Mouse (Mus musculus): ENCODE results near the gene Plscr3.
"Not testable (repeated sequence)": the region's sequence is repeated elsewhere in the genome, so short reads cannot be mapped to it uniquely, and the experiment has no call there.

Gene Plscr3

GRCm38 (mm10) chr11:69833554-69833953 lies 12.6 kb upstream of the Plscr3 start:
- DNase-seq (ENCODE audit: low spot score), result no peak

GRCm38 (mm10) chr11:69834001-69834549 lies 12.1 kb upstream of the Plscr3 start:
- peak; percentile 60 for DNase-seq (ENCODE audit: low spot score)

- no peak for DNase-seq (ENCODE audit: low spot score)
These were observed 10.7 kb upstream of the Plscr3 start for GRCm38 (mm10) chr11:69835326-69835965.

- DNase-seq (ENCODE audit: low spot score), result no peak
These were observed 10.2 kb upstream of the Plscr3 start for GRCm38 (mm10) chr11:69835966-69836335.

DNA sequence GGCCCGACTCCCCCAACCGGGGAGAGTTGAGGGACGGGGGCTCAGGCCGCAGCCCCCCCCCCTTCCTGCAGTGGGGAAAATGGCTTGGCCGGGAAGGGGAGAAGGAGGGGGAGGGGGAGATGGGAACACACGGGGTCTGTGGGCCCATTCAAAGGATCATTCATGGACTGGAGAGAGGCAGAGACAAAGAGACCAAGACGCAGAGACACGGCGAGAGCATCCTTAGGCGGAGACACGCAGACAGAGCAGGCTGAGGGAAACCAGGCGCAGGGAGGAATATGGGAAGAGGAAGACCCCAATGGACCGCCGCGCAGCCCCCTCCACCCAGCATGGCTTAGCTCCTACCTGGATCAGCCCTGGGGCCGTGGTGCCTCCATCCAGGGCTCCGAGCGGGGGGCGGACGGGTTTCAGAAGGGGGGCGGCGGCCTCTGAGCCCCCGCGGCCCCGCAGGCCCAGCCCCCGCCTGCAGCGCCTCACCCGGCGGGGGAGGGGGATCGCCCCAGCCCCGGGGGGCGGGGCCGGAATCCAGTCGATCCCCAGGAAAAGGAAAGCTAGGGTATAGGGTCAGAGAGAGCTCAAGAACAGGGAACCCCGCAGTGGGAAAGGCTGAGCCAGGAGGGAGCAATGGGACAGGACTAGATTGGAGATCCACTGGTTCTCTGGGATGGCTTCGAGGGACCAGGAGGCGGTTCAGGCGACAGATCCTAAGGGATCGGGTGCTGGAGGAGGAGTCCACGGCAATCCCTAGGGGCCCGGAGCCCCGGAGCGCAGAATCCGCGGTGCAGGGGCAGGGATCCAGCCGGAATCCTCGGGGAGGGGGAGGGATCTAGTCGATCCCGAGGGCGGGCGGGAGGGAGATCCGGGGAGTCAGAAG lies 9.2 kb upstream of the Plscr3 start:
- DNase-seq (ENCODE audit: low spot score), result no peak

- DNase-seq (ENCODE audit: low spot score), result no peak
These were observed 8.6 kb upstream of the Plscr3 start, which contains the start of gene Nlgn2 for GRCm38 (mm10) chr11:69837604-69837951. Gene Nlgn2, minus strand, starts transcription at chr11:69837784.

DNA sequence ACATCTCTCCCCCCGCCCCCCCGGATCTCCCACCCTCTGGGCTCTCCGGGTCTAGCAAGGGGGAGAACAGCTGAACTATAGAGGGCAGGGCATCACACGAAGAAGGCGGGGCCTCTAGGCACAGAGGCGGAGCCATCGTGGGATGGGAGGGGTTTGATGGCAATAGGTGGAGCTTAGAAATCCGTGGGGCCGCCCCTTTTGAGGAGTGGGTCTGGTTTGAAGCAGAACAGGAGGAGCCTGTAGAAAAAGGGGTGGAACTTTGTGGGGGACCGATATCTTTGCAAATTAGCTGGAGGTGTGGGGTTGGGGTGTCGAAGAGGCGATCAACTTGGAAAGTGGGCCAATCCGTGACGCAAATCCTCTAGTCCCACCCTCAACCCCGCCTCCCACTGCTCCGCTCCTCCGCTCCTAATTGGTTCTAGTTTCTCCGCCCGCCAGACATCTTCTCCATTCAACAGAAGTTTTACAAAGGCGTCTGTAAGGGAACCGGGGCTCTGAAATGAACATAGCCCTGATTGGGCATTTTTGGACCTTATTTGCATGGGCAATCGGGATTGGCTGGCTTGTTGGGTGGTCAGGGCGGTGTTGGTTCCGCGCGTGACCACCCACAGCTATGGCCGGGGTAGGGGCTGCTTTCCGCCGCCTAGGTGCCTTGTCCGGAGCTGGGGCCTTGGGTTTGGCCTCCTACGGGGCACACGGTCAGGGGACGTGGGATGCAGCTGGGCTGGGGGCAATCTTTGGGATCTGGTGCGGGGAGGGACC lies 8.0 kb upstream of the Plscr3 start, which contains the start of gene Tmem256:
Gene Tmem256 (plus strand): TSS at position 563 of the 762 bp plus-strand sequence.
- peak; percentile 91 for DNase-seq (ENCODE audit: low spot score)

- DNase-seq (ENCODE audit: low spot score), result no peak
These were observed 7.5 kb upstream of the Plscr3 start for GRCm38 (mm10) chr11:69838714-69839104.

DNA sequence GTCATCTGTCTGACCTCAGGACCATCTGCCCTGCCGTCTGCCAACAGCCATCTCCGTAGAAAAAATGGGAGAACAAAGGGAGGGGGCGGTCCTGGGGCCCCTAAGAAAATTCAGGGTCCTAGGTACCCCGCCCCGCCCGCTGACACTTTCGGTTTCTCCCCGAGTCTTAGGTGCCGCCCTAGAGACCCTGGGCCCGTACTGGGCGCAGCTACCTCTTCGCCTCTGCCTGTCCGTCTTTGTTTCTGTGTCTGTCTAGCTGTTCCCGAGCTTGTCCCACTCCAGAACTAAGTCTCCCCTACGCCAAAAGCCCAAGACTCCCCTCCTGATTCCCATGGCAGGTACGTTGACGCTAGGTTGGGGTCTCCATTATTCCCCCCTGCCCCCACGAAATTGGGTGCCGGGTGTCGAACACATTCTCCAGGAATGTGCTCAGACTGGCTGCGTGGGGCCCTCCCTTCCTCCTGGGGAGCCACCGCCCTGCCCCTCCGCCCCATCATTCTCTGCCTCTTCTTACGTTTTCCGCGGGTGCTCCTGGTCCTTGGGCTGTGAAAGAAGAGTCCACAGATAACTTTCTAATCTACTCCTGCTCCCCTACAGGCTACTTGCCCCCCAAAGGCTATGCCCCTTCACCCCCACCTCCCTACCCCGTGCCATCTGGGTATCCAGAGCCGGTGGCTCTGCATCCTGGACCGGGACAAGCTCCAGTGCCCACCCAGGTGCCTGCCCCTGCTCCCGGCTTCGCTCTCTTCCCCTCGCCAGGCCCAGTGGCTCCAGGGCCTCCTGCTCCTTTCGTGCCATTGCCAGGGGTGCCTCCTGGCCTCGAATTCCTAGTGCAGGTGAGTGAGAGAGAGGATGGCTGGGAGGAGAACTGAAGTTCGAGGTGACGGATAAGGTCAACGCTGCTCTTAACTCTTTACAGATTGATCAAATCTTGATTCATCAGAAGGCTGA lies 837 bp downstream of the Plscr3 start:
- DNase-seq (ENCODE audit: low spot score), result no peak

- DNase-seq (ENCODE audit: low spot score), result no peak
These were observed 1.8 kb downstream of the Plscr3 start for GRCm38 (mm10) chr11:69848021-69848420.

GRCm38 (mm10) chr11:69849128-69849527 lies 3.0 kb downstream of the Plscr3 start:
- no peak for DNase-seq (ENCODE audit: low spot score)

GRCm38 (mm10) chr11:69849884-69850283 lies 3.7 kb downstream of the Plscr3 start:
- no peak for DNase-seq (ENCODE audit: low spot score)

- DNase-seq (ENCODE audit: low spot score), result no peak
These were observed 4.6 kb downstream of the Plscr3 start for GRCm38 (mm10) chr11:69850754-69851153.

GRCm38 (mm10) chr11:69853994-69854393 lies 7.8 kb downstream of the Plscr3 start:
- no peak for DNase-seq (ENCODE audit: low spot score)

DNA sequence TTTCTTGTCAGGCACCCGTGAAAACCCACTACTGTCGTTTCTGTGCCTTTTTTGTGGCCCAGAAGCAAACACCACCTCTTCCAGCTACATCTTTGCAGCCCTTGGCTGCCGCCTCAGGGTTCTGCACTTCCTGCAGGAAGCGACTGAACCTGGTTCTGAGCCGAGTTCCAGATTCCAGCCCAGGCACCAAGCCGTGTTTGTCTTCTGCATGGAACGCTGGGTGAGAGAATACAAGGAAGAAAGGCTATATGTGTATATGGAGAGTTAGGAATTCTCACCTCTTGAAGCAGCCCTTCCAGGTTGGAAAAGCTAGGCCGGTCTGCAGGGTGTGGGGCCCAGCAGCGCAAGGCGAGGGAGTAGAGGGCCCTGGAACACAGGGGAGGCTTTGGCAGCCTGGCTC lies 8.5 kb downstream of the Plscr3 start:
- no peak for DNase-seq (ENCODE audit: low spot score)

- peak; percentile 42 for DNase-seq (ENCODE audit: low spot score)
These were observed 9.2 kb downstream of the Plscr3 start for GRCm38 (mm10) chr11:69855347-69855746.

- no peak for DNase-seq (ENCODE audit: low spot score)
These were observed 12.2 kb downstream of the Plscr3 start, which contains the start of gene Tnk1 for GRCm38 (mm10) chr11:69858113-69858998. Gene Tnk1, minus strand, starts transcription at chr11:69858730.

DNA sequence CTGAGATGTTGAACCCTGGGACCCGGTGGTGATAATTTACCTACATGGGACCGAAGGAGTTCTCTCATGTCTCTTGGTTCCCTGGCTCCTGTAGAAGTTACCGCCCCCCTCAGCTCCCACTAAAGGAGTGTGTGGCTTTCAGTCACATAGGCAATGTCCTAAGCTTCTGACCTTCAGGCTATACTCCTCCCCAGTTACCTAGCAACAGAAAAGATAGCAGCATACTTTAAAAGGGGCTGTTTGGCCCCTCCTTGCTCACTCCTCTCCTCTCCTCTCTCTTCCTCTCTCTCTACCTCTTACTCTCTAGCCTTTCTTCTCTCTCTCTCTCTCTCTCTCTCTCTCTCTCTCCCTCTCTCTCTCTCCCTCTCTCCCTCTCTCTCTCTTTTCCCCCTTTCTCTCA lies 17.6 kb downstream of the Plscr3 start:
- DNase-seq (ENCODE audit: low spot score), result not testable (repeated sequence)

- no peak for DNase-seq (ENCODE audit: low spot score)
These were observed 18.1 kb downstream of the Plscr3 start for GRCm38 (mm10) chr11:69864138-69864860.

Data from T-cell, adult 2 months (primary cell).